Mouse (Mus musculus) 416B (cell line): ENCODE measurements at regions not wholly inside any gene's neighbourhood (a gene's known extent, or its start where the extent isn't known, plus 50 kb on each side); places are given as distances from the start of the nearest gene placed in this dataset.

Source experiments
- DNase-seq: peaks from one replicate; pipeline ENCODE4 v3.0.0; 2011; ENCODE audit warnings: low read depth

- no peak for DNase-seq
These were observed 70.7 kb downstream of the Zic3 start for GRCm38 (mm10) chrX:58093245-58093644.

GRCm38 (mm10) chrX:58117761-58118426 is 95.4 kb downstream of the Zic3 start:
- DNase-seq: no peak

GRCm38 (mm10) chrX:58155371-58156124 is 133.0 kb downstream of the Zic3 start:
- DNase-seq: no peak

GRCm38 (mm10) chrX:58157361-58157760 is 134.9 kb downstream of the Zic3 start:
- no peak for DNase-seq

- no peak for DNase-seq
These were observed 143.8 kb downstream of the Zic3 start for GRCm38 (mm10) chrX:58166184-58166904.

GRCm38 (mm10) chrX:58174326-58174725 is 151.8 kb downstream of the Zic3 start:
- peak; percentile 0 for DNase-seq
